Mouse (Mus musculus) neural tube, embryonic 13.5 days (tissue): ENCODE results near the gene Sp6. TPM values are rescaled to one million over a fixed set of nuclear protein-coding genes. Genes with fewer than 3 reads are reported as not detected.

Source experiments
- ATAC-seq: fragments of 200-750 bp; cut with Nextera tagmentation; 2 replicates; pipeline ENCODE4 v1.8.0; 2017; ENCODE audit warnings: low read depth, mild to moderate bottlenecking, moderate TSS enrichment, moderate library complexity
- H3K27ac ChIP-seq: fragments of 300-500 bp; sonication (generic); replicated peaks from 2 replicates; pipeline ENCODE4 v1.5.1; 2015; ENCODE audit warnings: moderate library complexity, mild to moderate bottlenecking, inconsistent platforms
- H3K27me3 ChIP-seq: fragments of 300-500 bp; sonication (generic); 2 replicates; pipeline ENCODE4 v1.6.1; 2015; ENCODE audit warnings: mild to moderate bottlenecking, inconsistent platforms
- H3K36me3 ChIP-seq: fragments of 300-500 bp; sonication (generic); 2 replicates; pipeline ENCODE4 v1.6.1; 2015; ENCODE audit warnings: mild to moderate bottlenecking, inconsistent platforms
- H3K4me1 ChIP-seq: fragments of 300-500 bp; sonication (generic); replicated peaks from 2 replicates; pipeline ENCODE4 v1.6.1; 2015; ENCODE audit warnings: inconsistent platforms
- H3K4me2 ChIP-seq: fragments of 300-500 bp; sonication (generic); 2 replicates; pipeline ENCODE4 v1.6.1; 2015; ENCODE audit warnings: inconsistent platforms, mild to moderate bottlenecking, moderate library complexity
- H3K4me3 ChIP-seq: fragments of 300-500 bp; sonication (generic); 2 replicates; pipeline ENCODE4 v1.5.1; 2015; ENCODE audit warnings: mild to moderate bottlenecking, inconsistent platforms
- H3K9ac ChIP-seq: fragments of 300-500 bp; sonication (generic); 2 replicates; pipeline ENCODE4 v1.6.1; 2015; ENCODE audit warnings: moderate library complexity, mild to moderate bottlenecking, inconsistent platforms
- H3K9me3 ChIP-seq: fragments of 300-500 bp; sonication (generic); 2 replicates; pipeline ENCODE4 v1.6.1; 2016; ENCODE audit warnings: inconsistent platforms
- WGBS: fragments of 180-500 bp; shearing (Covaris S2); methylation state at CpG from one replicate; pipeline ENCODE4 v1.1.7; 2015; 5-methylcytosine and 5-hydroxymethylcytosine counted together
- polyA plus RNA-seq: library from polyadenylated mRNA; unstranded; fragments of >200 nt; fragmentation: Nextera tagmentation; extraction: Ambion mirVana; gene quantifications from 2 replicates; pipeline ENCODE4 v1.2.1, GENCODE M21; 2015

Sp6 gene
- polyA plus RNA-seq, 1 experiment from 2014 or later = 0.29 TPM

GRCm38 (mm10) chr11:97050216-97050943 is 37.2 kb downstream of the Sp6 start, which contains the start of gene Osbpl7:
Gene Osbpl7 (plus strand): TSS chr11:97050628.
- peak within 1 kb of the TSS; percentile 98 for H3K4me2 ChIP-seq
- H3K36me3 ChIP-seq = peaks cover 54% of the 10 kb centered on the region
- WGBS = 6% methylated on average over 18 of the region's 18 CpGs
- H3K4me3 ChIP-seq = peak within 1 kb of the TSS; percentile 79
- peaks cover 27% of the 10 kb centered on the region for H3K4me1 ChIP-seq
- H3K9me3 ChIP-seq = no peaks in the 10 kb centered on the region
- H3K27me3 ChIP-seq = no peaks in the 10 kb centered on the region
- peak within 1 kb of the TSS; percentile 69 for H3K27ac ChIP-seq
- peak within 1 kb of the TSS; percentile 92 for H3K9ac ChIP-seq
- ATAC-seq = peak; percentile 82

- Histone ChIP-seq H3K4me1 (peaks cover 27% of the 10 kb centered on the region), H3K27me3 (no peaks in the 10 kb centered on the region), H3K36me3 (peaks cover 56% of the 10 kb centered on the region), H3K9ac (peak overlapping the region; percentile 92), H3K4me3 (peak overlapping the region; percentile 79), H3K4me2 (peak overlapping the region; percentile 98), H3K9me3 (no peaks in the 10 kb centered on the region), H3K27ac (peak overlapping the region; percentile 69)
- WGBS = 24% methylated on average over 13 of the region's 13 CpGs
- ATAC-seq = peak; percentile 29
Observed at GRCm38 (mm10) chr11:97050944-97051586, 37.9 kb downstream of the Sp6 start.

GRCm38 (mm10) chr11:97052219-97052646 is 39.0 kb downstream of the Sp6 start:
- Histone ChIP-seq H3K4me2 (peak overlapping the region; percentile 98), H3K27ac (no peak overlapping the region), H3K4me3 (0 out of 2 replicates have a peak overlapping the region, but pooled peaks have one; percentile 79), H3K36me3 (peaks cover 61% of the 10 kb centered on the region), H3K4me1 (peaks cover 27% of the 10 kb centered on the region), H3K9me3 (no peaks in the 10 kb centered on the region), H3K27me3 (no peaks in the 10 kb centered on the region), H3K9ac (0 out of 2 replicates have a peak overlapping the region, but pooled peaks have one; percentile 12)
- WGBS = 32% methylated on average over 11 of the region's 11 CpGs
- no peak for ATAC-seq

GRCm38 (mm10) chr11:97063274-97063920 is 50.2 kb downstream of the Sp6 start:
- H3K4me2 ChIP-seq = no peak overlapping the region
- H3K27me3 ChIP-seq = no peaks in the 10 kb centered on the region
- H3K9me3 ChIP-seq = no peaks in the 10 kb centered on the region
- no peaks in the 10 kb centered on the region for H3K4me1 ChIP-seq
- ATAC-seq = no peak
- 56% methylated on average over 9 of the region's 9 CpGs for WGBS
- no peak overlapping the region for H3K27ac ChIP-seq
- no peak overlapping the region for H3K4me3 ChIP-seq
- H3K9ac ChIP-seq = peak overlapping the region; percentile 42; the same call in 1 of the 2 replicates
- peaks cover 69% of the 10 kb centered on the region for H3K36me3 ChIP-seq

- Histone ChIP-seq H3K9ac (no peak overlapping the region), H3K4me1 (no peaks in the 10 kb centered on the region), H3K4me2 (no peak overlapping the region), H3K9me3 (no peaks in the 10 kb centered on the region), H3K27ac (no peak overlapping the region), H3K4me3 (no peak overlapping the region), H3K36me3 (peaks cover 68% of the 10 kb centered on the region), H3K27me3 (no peaks in the 10 kb centered on the region)
- ATAC-seq = no peak
- WGBS = 87% methylated on average over 3 of the region's 3 CpGs
Observed at GRCm38 (mm10) chr11:97063921-97064295, 50.7 kb downstream of the Sp6 start.

GRCm38 (mm10) chr11:97065538-97066295 is 52.5 kb downstream of the Sp6 start:
- H3K27me3 ChIP-seq = no peaks in the 10 kb centered on the region
- no peak for ATAC-seq
- no peaks in the 10 kb centered on the region for H3K4me1 ChIP-seq
- no peak overlapping the region for H3K27ac ChIP-seq
- no peak overlapping the region for H3K4me3 ChIP-seq
- H3K36me3 ChIP-seq = peaks cover 55% of the 10 kb centered on the region
- H3K9ac ChIP-seq = no peak overlapping the region
- H3K4me2 ChIP-seq = no peak overlapping the region
- H3K9me3 ChIP-seq = no peaks in the 10 kb centered on the region
- 91% methylated on average over 12 of the region's 12 CpGs for WGBS

GRCm38 (mm10) chr11:97066656-97067360 is 53.6 kb downstream of the Sp6 start:
- H3K27ac ChIP-seq = no peak overlapping the region
- no peaks in the 10 kb centered on the region for H3K27me3 ChIP-seq
- H3K9ac ChIP-seq = no peak overlapping the region
- peaks cover 44% of the 10 kb centered on the region for H3K36me3 ChIP-seq
- no peaks in the 10 kb centered on the region for H3K9me3 ChIP-seq
- no peak for ATAC-seq
- no peaks in the 10 kb centered on the region for H3K4me1 ChIP-seq
- WGBS = 48% methylated on average over 22 of the region's 22 CpGs
- no peak overlapping the region for H3K4me2 ChIP-seq
- no peak overlapping the region for H3K4me3 ChIP-seq

- H3K9ac ChIP-seq = no peak overlapping the region
- 29% methylated on average over 1 of the region's 1 CpGs for WGBS
- no peaks in the 10 kb centered on the region for H3K4me1 ChIP-seq
- no peaks in the 10 kb centered on the region for H3K9me3 ChIP-seq
- H3K36me3 ChIP-seq = peaks cover 36% of the 10 kb centered on the region
- no peak overlapping the region for H3K4me3 ChIP-seq
- H3K27me3 ChIP-seq = no peaks in the 10 kb centered on the region
- H3K27ac ChIP-seq = no peak overlapping the region
- no peak overlapping the region for H3K4me2 ChIP-seq
- no peak for ATAC-seq
Observed at GRCm38 (mm10) chr11:97069333-97069732, 56.1 kb downstream of the Sp6 start.

- Histone ChIP-seq H3K4me1 (no peaks in the 10 kb centered on the region), H3K27me3 (no peaks in the 10 kb centered on the region), H3K9ac (no peak overlapping the region), H3K4me2 (no peak overlapping the region), H3K36me3 (peaks cover 33% of the 10 kb centered on the region), H3K4me3 (no peak overlapping the region), H3K9me3 (no peaks in the 10 kb centered on the region), H3K27ac (no peak overlapping the region)
- no peak for ATAC-seq
- WGBS = 88% methylated on average over 2 of the region's 2 CpGs
Observed at GRCm38 (mm10) chr11:97069770-97070169, 56.6 kb downstream of the Sp6 start.

- no peak overlapping the region for H3K4me3 ChIP-seq
- 63% methylated on average over 1 of the region's 1 CpGs for WGBS
- ATAC-seq = no peak
Observed at GRCm38 (mm10) chr11:97071129-97071528, 57.9 kb downstream of the Sp6 start.

GRCm38 (mm10) chr11:97072533-97072932 is 59.3 kb downstream of the Sp6 start:
- ATAC-seq = peak; percentile 43
- H3K4me3 ChIP-seq = no peak overlapping the region
- H3K4me1 ChIP-seq = no peaks in the 10 kb centered on the region
- peaks cover 14% of the 10 kb centered on the region for H3K36me3 ChIP-seq
- H3K4me2 ChIP-seq = no peak overlapping the region
- no peak overlapping the region for H3K27ac ChIP-seq
- no peaks in the 10 kb centered on the region for H3K9me3 ChIP-seq
- no peak overlapping the region for H3K9ac ChIP-seq
- no peaks in the 10 kb centered on the region for H3K27me3 ChIP-seq
- WGBS = 31% methylated on average over 3 of the region's 3 CpGs

More at GRCm38 (mm10) chr11:97071129-97071528, 57.9 kb downstream of the Sp6 start:
- Histone ChIP-seq H3K9ac (no peak overlapping the region), H3K27ac (no peak overlapping the region), H3K4me2 (no peak overlapping the region), H3K9me3 (no peaks in the 10 kb centered on the region), H3K27me3 (no peaks in the 10 kb centered on the region), H3K4me1 (no peaks in the 10 kb centered on the region), H3K36me3 (peaks cover 26% of the 10 kb centered on the region)
